8 mouse cellular contexts compared by ENCODE assay signal in the genomic region with DNA sequence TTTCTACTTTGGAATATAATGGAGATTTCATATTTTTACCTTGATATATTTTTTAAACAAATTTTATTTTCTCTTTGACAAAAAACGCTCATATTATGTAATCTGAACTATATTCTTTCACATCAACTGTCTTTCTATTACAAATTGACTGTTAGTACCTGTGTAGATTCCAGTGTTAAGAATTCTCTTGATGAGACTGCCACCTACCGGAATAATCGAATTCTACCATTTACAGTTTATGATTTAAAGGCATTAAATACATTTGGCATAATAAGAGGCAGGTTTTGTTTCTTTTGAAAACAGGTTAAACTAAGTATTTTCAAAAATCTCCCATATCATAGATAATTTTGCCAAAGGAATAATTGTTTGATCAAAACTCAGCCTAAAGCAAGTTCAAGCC.
A peak's percentile ranks its signal among the peaks of the same experiment; 100 is the strongest.
DNase-seq lines count a peak whose midpoint lies in the region; ATAC-seq lines count a peak whose summit lies in the region.
"Had no signal": no experiment of that assay in that cellular context is flagged by ENCODE, and none has a peak within 500 bp of the region (broad histone marks: within the 10 kb centered on the region; RNA-seq: fewer than 3 reads in every experiment).

No protein-coding gene starts in this region.

- 13% methylated on average over 3 of the region's 3 CpGs for WGBS in intestine, embryonic 16.5 days

- H3K4me1 ChIP-seq in intestine, embryonic 16.5 days (ENCODE audit: control insufficient read depth, insufficient read depth, low read length) = no peaks in the 10 kb centered on the region
- H3K4me1 ChIP-seq: limb, embryonic 13.5 days had no signal

- intact Hi-C loops in left cerebral cortex, postnatal 25 days (cut with DNase I) = loop anchor here (2.0 to 10.0 kb wide), 2 partner anchors 319 to 483 kb away; no protein-coding TSS in a partner anchor

- no peak overlapping the region for H3K4me3 ChIP-seq in intestine, embryonic 16.5 days (ENCODE audit: low read length)
- H3K4me3 ChIP-seq: limb, embryonic 13.5 days had no signal

- H3K9ac ChIP-seq in intestine, embryonic 16.5 days (ENCODE audit: low read depth, low read length) = no peak overlapping the region
- H3K9ac ChIP-seq: limb, embryonic 13.5 days had no signal

- H3K27me3 ChIP-seq in intestine, embryonic 16.5 days (replicated peaks; ENCODE audit: control insufficient read depth, insufficient read depth, low read length) = no peaks in the 10 kb centered on the region
- H3K27me3 ChIP-seq: limb, embryonic 13.5 days had no signal

- no peak overlapping the region for H3K4me2 ChIP-seq in intestine, embryonic 16.5 days (ENCODE audit: low read depth, low read length)
- H3K4me2 ChIP-seq: limb, embryonic 13.5 days had no signal

- H3K9me3 ChIP-seq in intestine, embryonic 16.5 days (ENCODE audit: control insufficient read depth, low read length) = no peaks in the 10 kb centered on the region
- H3K9me3 ChIP-seq: limb, embryonic 13.5 days had no signal

- H3K36me3 ChIP-seq in intestine, embryonic 16.5 days (ENCODE audit: control insufficient read depth, insufficient read depth, low read length) = no peaks in the 10 kb centered on the region

- DNase-seq in kidney, postnatal 14 days = peak; percentile 16
- no peak for DNase-seq in kidney, adult 11 months
- DNase-seq in CD4-positive, CD25-positive, alpha-beta regulatory T cell, adult 2 months (ENCODE audit: low read depth, low spot score) = peak; percentile 57
- peak; percentile 82 for DNase-seq in NIH3T3 (ENCODE audit: low read depth)
- DNase-seq in left cerebral cortex, postnatal 25 days (ENCODE audit: low spot score in 2 of 2) = peak; percentile 43 to 65
- no peak for DNase-seq in ovary, postnatal 36 days (ENCODE audit: low spot score)

- no peak overlapping the region for H3K27ac ChIP-seq in intestine, embryonic 16.5 days (ENCODE audit: low read length)
- H3K27ac ChIP-seq: limb, embryonic 13.5 days had no signal

- ATAC-seq in intestine, embryonic 16.5 days = no peak

Comparison
In these comparisons a context has a peak if more than half of its experiments do, and no peak if none do; other contexts are left out.
1. DNase-seq: peak in kidney, postnatal 14 days (single experiment), CD4-positive, CD25-positive, alpha-beta regulatory T cell, adult 2 months (single experiment), NIH3T3 (single experiment) and left cerebral cortex, postnatal 25 days (2 of 2); none in kidney, adult 11 months (single experiment) and ovary, postnatal 36 days (single experiment).